Mouse (Mus musculus) heart, postnatal 14 days (tissue): ENCODE data around the gene Gm6020. TPM values are rescaled to one million over a fixed set of nuclear protein-coding genes. Genes with fewer than 3 reads are reported as not detected.
"Not testable (repeated sequence)": the region's sequence is repeated elsewhere in the genome, so short reads cannot be mapped to it uniquely, and the experiment has no call there.

Source experiments
- DNase-seq, 2 experiments: peaks; one replicate each; pipeline ENCODE4 v3.0.0; 2021 to 2022
- intact Hi-C: fragments of 180-260 bp; cut with DNase I; formaldehyde crosslinking; loops from one replicate; pipeline ENCODE4 v1.15.1; 2025
- long read RNA-seq, 2 experiments: library from polyadenylated mRNA; stranded (forward); transcript quantifications; one replicate each; pipeline ENCODE4 v2.0.0; 2021
- total RNA-seq, 2 experiments: library from RNA; stranded (reverse); gene quantifications; 2 replicates each; pipeline ENCODE4 v1.2.3; 2021

Gm6020 gene
- not detected for total RNA-seq
- long read RNA-seq, experiment 1: 0 reads
- long read RNA-seq, experiment 2: 0 reads

- DNase-seq, intact Hi-C loops: not testable (repeated sequence)
Observed at GRCm38 (mm10) chr19:61183590-61183989, at the start of gene Gm6020. Gene Gm6020, plus strand, starts transcription at chr19:61183890.

- DNase-seq: no peak
- intact Hi-C loops: no loop called here
Observed at GRCm38 (mm10) chr19:61138655-61139054, 45.0 kb upstream of the Gm6020 start.

- peak; percentile 74 to 82 for DNase-seq
- intact Hi-C loops: no loop called here
Observed at GRCm38 (mm10) chr19:61140342-61141206, 43.1 kb upstream of the Gm6020 start, which contains the start of gene Zfp950. Gene Zfp950, minus strand, starts transcription at chr19:61140840.

GRCm38 (mm10) chr19:61141299-61141698 lies 42.4 kb upstream of the Gm6020 start:
- no peak for DNase-seq
- intact Hi-C loops: no loop called here

- intact Hi-C loops: no loop called here
- no peak for DNase-seq
Observed at GRCm38 (mm10) chr19:61151372-61151700, 32.4 kb upstream of the Gm6020 start.

- no peak for DNase-seq
- intact Hi-C loops: no loop called here
Observed at GRCm38 (mm10) chr19:61151701-61152420, 31.8 kb upstream of the Gm6020 start.

GRCm38 (mm10) chr19:61175756-61176324 lies 7.8 kb upstream of the Gm6020 start, which contains the start of gene Gm7102:
Gene Gm7102, minus strand, starts transcription at chr19:61176309.
- intact Hi-C loops: no loop called here
- DNase-seq: no peak

GRCm38 (mm10) chr19:61199316-61199715 lies 15.6 kb downstream of the Gm6020 start:
- intact Hi-C loops: loop anchor here (5.0 kb wide), 1 partner anchor 68 kb away; no protein-coding TSS in a partner anchor
- peak; percentile 87 to 92 for DNase-seq

GRCm38 (mm10) chr19:61199836-61200235 lies 16.1 kb downstream of the Gm6020 start:
- DNase-seq: peak; percentile 25 to 28
- intact Hi-C loops: loop anchor here (5.0 kb wide), 1 partner anchor 67 kb away; no protein-coding TSS in a partner anchor

GRCm38 (mm10) chr19:61207506-61207905 lies 23.8 kb downstream of the Gm6020 start:
- DNase-seq, intact Hi-C loops: not testable (repeated sequence)

GRCm38 (mm10) chr19:61223706-61224328 lies 40.1 kb downstream of the Gm6020 start:
- no peak for DNase-seq
- intact Hi-C loops: no loop called here

GRCm38 (mm10) chr19:61224678-61225525 lies 41.2 kb downstream of the Gm6020 start:
- DNase-seq: peak in 1 of 2 experiments; percentile 11
- intact Hi-C loops: no loop called here

- intact Hi-C loops: no loop called here
- DNase-seq: peak; percentile 39 to 57
Observed at GRCm38 (mm10) chr19:61225526-61226400, 42.1 kb downstream of the Gm6020 start.

GRCm38 (mm10) chr19:61226401-61226927 lies 42.8 kb downstream of the Gm6020 start:
- intact Hi-C loops: no loop called here
- DNase-seq: peak; percentile 62 to 77

- intact Hi-C loops: no loop called here
- peak; percentile 76 to 85 for DNase-seq
Observed at GRCm38 (mm10) chr19:61226928-61227854, 43.5 kb downstream of the Gm6020 start.

- intact Hi-C loops: no loop called here
- DNase-seq: peak; percentile 9 to 17
Observed at GRCm38 (mm10) chr19:61227941-61228701, 44.4 kb downstream of the Gm6020 start, which contains the start of gene Csf2ra. Gene Csf2ra, minus strand, starts transcription at chr19:61228429.
